Mouse (Mus musculus) stomach, adult 2 months (tissue): Measurements from ENCODE around the gene Hrh2. TPM values are rescaled to one million over a fixed set of nuclear protein-coding genes. Genes with fewer than 3 reads are reported as not detected.

Experiments
- polyA plus RNA-seq: library from polyadenylated mRNA; depleted of rRNA; stranded (reverse); fragments of >200 nt; gene quantifications from 2 replicates; pipeline ENCODE4 v1.2.3, GENCODE M21; 2012; rRNA removed

Hrh2 gene
- 4.7 and 7.3 TPM in 2 replicates for polyA plus RNA-seq

GRCm38 (mm10) chr13:54192021-54192481 lies at the start of gene Hrh2:
TSS of gene Hrh2 (plus strand) at chr13:54192129.

Other genes starting within 250 kb of the Hrh2 start
- gene Drd1, start 136.4 kb upstream of the Hrh2 start, polyA plus RNA-seq, result 0.03 TPM in 1 of 2 replicates, not detected in the other
- gene Sfxn1, start 120.3 kb upstream of the Hrh2 start, polyA plus RNA-seq, result 4.4 and 5.0 TPM in 2 replicates
- gene Cplx2, start 179.2 kb downstream of the Hrh2 start, polyA plus RNA-seq, result 2.7 and 4.0 TPM in 2 replicates